Mouse (Mus musculus) midbrain, embryonic 11.5 days (tissue): Measurements from ENCODE around the gene Cbl. TPM values are rescaled to one million over a fixed set of nuclear protein-coding genes. Genes with fewer than 3 reads are reported as not detected.

Experiments used
- ATAC-seq: fragments of 200-750 bp; cut with Nextera tagmentation; 2 replicates; pipeline ENCODE4 v1.8.0; 2017; ENCODE audit warnings: moderate TSS enrichment, moderate library complexity; ENCODE audit not compliant: low FRiP score
- DNase-seq: peaks from one replicate; pipeline ENCODE4 v3.0.0; 2015; ENCODE audit warnings: low spot score; ENCODE audit errors: missing footprints
- H3K27ac ChIP-seq: fragments of 300-500 bp; sonication (generic); 2 replicates; pipeline ENCODE4 v1.5.1; 2014; ENCODE audit warnings: low read depth, low read length
- H3K27me3 ChIP-seq: fragments of 300-500 bp; sonication (generic); 2 replicates; pipeline ENCODE4 v1.6.1; 2014; ENCODE audit warnings: mild to moderate bottlenecking, low read length, moderate library complexity, mixed read lengths; ENCODE audit not compliant: control insufficient read depth, insufficient read depth
- H3K36me3 ChIP-seq: fragments of 300-500 bp; sonication (generic); 2 replicates; pipeline ENCODE4 v1.6.1; 2014; ENCODE audit warnings: mild to moderate bottlenecking, low read length, moderate library complexity, mixed read lengths; ENCODE audit not compliant: control insufficient read depth, insufficient read depth
- H3K4me1 ChIP-seq: fragments of 300-500 bp; sonication (generic); 2 replicates; pipeline ENCODE4 v1.6.1; 2014; ENCODE audit warnings: low read length; ENCODE audit not compliant: control insufficient read depth, insufficient read depth
- H3K4me2 ChIP-seq: fragments of 300-500 bp; sonication (generic); 2 replicates; pipeline ENCODE4 v1.6.1; 2014; ENCODE audit warnings: mild to moderate bottlenecking, moderate library complexity
- H3K4me3 ChIP-seq: fragments of 300-500 bp; sonication (generic); 2 replicates; pipeline ENCODE4 v1.5.1; 2014; ENCODE audit warnings: low read depth, low read length
- H3K9ac ChIP-seq: fragments of 300-500 bp; sonication (generic); 2 replicates; pipeline ENCODE4 v1.6.1; 2014; ENCODE audit warnings: low read length
- H3K9me3 ChIP-seq: fragments of 300-500 bp; sonication (generic); 2 replicates; pipeline ENCODE4 v1.6.1; 2016; ENCODE audit warnings: low read length; ENCODE audit not compliant: control insufficient read depth
- WGBS: fragments of 180-500 bp; shearing (Covaris S2); extraction: QIAGEN DNeasy Blood & Tissue Kit; methylation state at CpG from one replicate; pipeline ENCODE4 v1.1.7; 2014; 5-methylcytosine and 5-hydroxymethylcytosine counted together
- polyA plus RNA-seq: library from polyadenylated mRNA; unstranded; fragments of >200 nt; fragmentation: Nextera tagmentation; extraction: Ambion mirVana; gene quantifications from 2 replicates; pipeline ENCODE4 v1.2.1, GENCODE M21; 2014

Gene Cbl
- polyA plus RNA-seq, 1 experiment from 2014 or later: 20.9 TPM

DNA sequence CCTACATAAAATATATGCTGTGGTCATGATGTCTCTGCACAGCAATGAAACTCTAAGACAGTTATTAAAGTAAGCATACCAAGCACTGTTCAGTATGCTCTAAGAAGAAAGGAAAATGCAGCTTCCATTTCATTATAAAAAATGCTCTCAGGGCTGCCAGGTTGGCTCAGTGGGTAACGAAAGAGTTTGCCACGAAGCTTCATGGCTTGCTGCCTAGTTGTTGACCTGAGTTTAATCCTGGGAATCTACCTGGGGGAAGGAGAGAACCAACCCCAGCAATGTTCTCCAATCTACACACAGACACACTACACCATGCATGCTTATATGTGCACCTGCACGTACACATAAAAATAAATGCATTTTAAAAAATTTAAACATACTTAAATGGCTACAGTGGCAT, 34.7 kb downstream of the Cbl start:
- Histone ChIP-seq H3K4me1 (no peaks in the 10 kb centered on the region), H3K9me3 (no peaks in the 10 kb centered on the region), H3K4me2 (no peak overlapping the region), H3K27me3 (no peaks in the 10 kb centered on the region), H3K36me3 (0 out of 2 replicates have a peak, but pooled peaks cover 2% of the 10 kb centered on the region), H3K9ac (no peak overlapping the region), H3K27ac (no peak overlapping the region), H3K4me3 (no peak overlapping the region)
- WGBS: 97% methylated on average over 3 of the region's 3 CpGs
- no peak for DNase-seq
- no peak for ATAC-seq

- ATAC-seq: no peak
- no peaks in the 10 kb centered on the region for H3K9me3 ChIP-seq
- WGBS: 92% methylated on average over 4 of the region's 4 CpGs
- H3K36me3 ChIP-seq: 0 out of 2 replicates have a peak, but pooled peaks cover 4% of the 10 kb centered on the region
- no peak for DNase-seq
- no peaks in the 10 kb centered on the region for H3K4me1 ChIP-seq
- H3K27me3 ChIP-seq: no peaks in the 10 kb centered on the region
- H3K9ac ChIP-seq: no peak overlapping the region
- H3K4me3 ChIP-seq: no peak overlapping the region
- no peak overlapping the region for H3K27ac ChIP-seq
- no peak overlapping the region for H3K4me2 ChIP-seq
Observed at GRCm38 (mm10) chr9:44196354-44196753, 37.5 kb downstream of the Cbl start.

DNA sequence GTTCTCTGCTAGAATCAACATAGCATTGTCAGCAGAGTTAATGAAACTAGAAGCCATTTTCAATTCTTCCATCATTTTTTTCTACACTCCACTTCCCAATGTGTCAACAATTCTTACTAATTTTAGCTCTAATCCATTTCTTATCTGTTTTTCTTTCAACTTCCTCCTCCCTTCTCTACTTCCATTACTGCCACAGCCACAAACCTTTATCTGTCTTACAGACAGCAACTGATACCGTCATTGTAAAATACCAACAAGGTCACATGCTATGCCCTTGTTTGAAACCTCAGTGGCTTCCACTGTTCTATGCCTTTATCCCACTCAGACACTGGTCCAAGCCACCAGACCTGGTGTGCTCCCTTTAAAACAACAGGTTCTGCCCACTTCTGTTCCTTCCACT, 39.8 kb downstream of the Cbl start:
- Histone ChIP-seq H3K36me3 (0 out of 2 replicates have a peak, but pooled peaks cover 4% of the 10 kb centered on the region), H3K9me3 (no peaks in the 10 kb centered on the region)
- ATAC-seq: no peak

GRCm38 (mm10) chr9:44192794-44193193, 41.1 kb downstream of the Cbl start:
- ATAC-seq: no peak
- Histone ChIP-seq H3K36me3 (0 out of 2 replicates have a peak, but pooled peaks cover 2% of the 10 kb centered on the region), H3K27me3 (no peaks in the 10 kb centered on the region), H3K4me1 (no peaks in the 10 kb centered on the region), H3K9me3 (no peaks in the 10 kb centered on the region), H3K27ac (no peak overlapping the region), H3K4me3 (no peak overlapping the region), H3K4me2 (no peak overlapping the region), H3K9ac (no peak overlapping the region)
- DNase-seq: no peak
- WGBS: 94% methylated on average over 5 of the region's 5 CpGs

More for the DNA sequence above, 39.8 kb downstream of the Cbl start:
- no peak overlapping the region for H3K9ac ChIP-seq
- no peaks in the 10 kb centered on the region for H3K4me1 ChIP-seq
- DNase-seq: no peak
- no peak overlapping the region for H3K4me2 ChIP-seq
- no peaks in the 10 kb centered on the region for H3K27me3 ChIP-seq
- no peak overlapping the region for H3K4me3 ChIP-seq
- WGBS: 88% methylated on average over 1 of the region's 1 CpGs
- no peak overlapping the region for H3K27ac ChIP-seq

- Histone ChIP-seq H3K9ac (no peak overlapping the region), H3K4me2 (no peak overlapping the region), H3K9me3 (no peaks in the 10 kb centered on the region), H3K27me3 (no peaks in the 10 kb centered on the region), H3K4me3 (no peak overlapping the region), H3K27ac (no peak overlapping the region), H3K36me3 (0 out of 2 replicates have a peak, but pooled peaks cover 2% of the 10 kb centered on the region), H3K4me1 (no peaks in the 10 kb centered on the region)
- 95% methylated on average over 3 of the region's 3 CpGs for WGBS
- no peak for ATAC-seq
- no peak for DNase-seq
Observed at GRCm38 (mm10) chr9:44192312-44192711, 41.5 kb downstream of the Cbl start.

DNA sequence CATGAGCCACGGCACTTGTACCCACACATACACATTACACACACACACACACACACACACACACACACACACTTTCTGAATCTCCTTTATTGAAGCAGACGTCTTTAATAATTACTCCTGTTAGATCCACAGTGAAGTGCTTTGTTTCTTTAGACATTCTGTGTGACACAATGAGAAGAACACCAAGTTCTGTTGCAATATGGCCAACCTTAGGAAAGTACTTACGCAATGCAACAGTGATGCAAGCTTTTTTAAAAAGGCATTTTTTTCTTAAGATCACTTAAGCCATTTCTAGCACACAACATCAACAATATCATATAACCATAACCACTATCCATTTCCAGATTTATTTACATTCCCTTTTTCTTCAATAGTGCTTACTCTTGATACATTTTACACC, 42.7 kb downstream of the Cbl start:
- Histone ChIP-seq H3K9me3 (no peaks in the 10 kb centered on the region), H3K4me2 (no peak overlapping the region), H3K4me1 (no peaks in the 10 kb centered on the region), H3K27me3 (no peaks in the 10 kb centered on the region), H3K27ac (no peak overlapping the region), H3K4me3 (no peak overlapping the region), H3K9ac (no peak overlapping the region), H3K36me3 (0 out of 2 replicates have a peak, but pooled peaks cover 2% of the 10 kb centered on the region)
- no peak for DNase-seq
- WGBS: 93% methylated on average over 3 of the region's 3 CpGs
- no peak for ATAC-seq

GRCm38 (mm10) chr9:44188223-44188622, 45.6 kb downstream of the Cbl start:
- Histone ChIP-seq H3K4me1 (no peaks in the 10 kb centered on the region), H3K27me3 (no peaks in the 10 kb centered on the region), H3K9ac (no peak overlapping the region), H3K36me3 (0 out of 2 replicates have a peak, but pooled peaks cover 2% of the 10 kb centered on the region), H3K4me3 (no peak overlapping the region), H3K9me3 (no peaks in the 10 kb centered on the region), H3K4me2 (no peak overlapping the region), H3K27ac (no peak overlapping the region)
- DNase-seq (no peak), ATAC-seq (no peak)
- WGBS: 80% methylated on average over 12 of the region's 12 CpGs

DNA sequence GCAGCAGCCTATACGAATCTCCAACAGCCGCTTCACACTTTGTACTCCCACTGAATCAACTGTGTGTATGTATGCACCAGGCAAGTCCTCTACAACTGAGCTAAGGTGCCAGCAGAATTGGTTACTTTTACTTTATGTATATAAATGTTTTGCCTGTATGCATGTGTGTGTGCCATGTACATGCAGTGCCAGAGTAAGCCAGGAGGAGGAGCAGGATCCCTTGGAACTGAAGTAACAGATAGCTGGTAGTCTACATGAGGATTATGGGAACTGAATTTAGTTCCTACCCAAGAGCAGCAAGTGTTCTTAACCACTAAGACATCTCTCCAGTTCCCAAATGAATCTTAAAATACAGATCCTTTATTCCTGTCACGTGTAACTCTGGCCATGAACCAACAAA, 51.6 kb downstream of the Cbl start:
- Histone ChIP-seq H3K4me2 (no peak overlapping the region), H3K9ac (no peak overlapping the region), H3K4me3 (no peak overlapping the region), H3K36me3 (no peaks in the 10 kb centered on the region), H3K9me3 (no peaks in the 10 kb centered on the region), H3K4me1 (no peaks in the 10 kb centered on the region), H3K27ac (no peak overlapping the region), H3K27me3 (no peaks in the 10 kb centered on the region)
- ATAC-seq: no peak
- DNase-seq: no peak
- WGBS: 88% methylated on average over 3 of the region's 3 CpGs

- Histone ChIP-seq H3K9ac (no peak overlapping the region), H3K4me3 (no peak overlapping the region), H3K4me2 (no peak overlapping the region), H3K4me1 (no peaks in the 10 kb centered on the region), H3K36me3 (no peaks in the 10 kb centered on the region), H3K27ac (no peak overlapping the region), H3K27me3 (no peaks in the 10 kb centered on the region), H3K9me3 (no peaks in the 10 kb centered on the region)
- no peak for ATAC-seq
- DNase-seq: no peak
- WGBS: 95% methylated on average over 5 of the region's 5 CpGs
Observed at GRCm38 (mm10) chr9:44181537-44181936, 52.3 kb downstream of the Cbl start.

- Histone ChIP-seq H3K27me3 (no peaks in the 10 kb centered on the region), H3K4me1 (no peaks in the 10 kb centered on the region), H3K9ac (no peak overlapping the region), H3K27ac (no peak overlapping the region), H3K36me3 (no peaks in the 10 kb centered on the region), H3K9me3 (no peaks in the 10 kb centered on the region), H3K4me2 (no peak overlapping the region), H3K4me3 (no peak overlapping the region)
- WGBS: 97% methylated on average over 12 of the region's 12 CpGs
- ATAC-seq (no peak), DNase-seq (no peak)
Observed at GRCm38 (mm10) chr9:44178811-44179210, 55.0 kb downstream of the Cbl start.
